Mouse (Mus musculus) heart, embryonic 11.5 days (tissue): ENCODE measurements at regions not wholly inside any gene's neighbourhood (a gene's known extent, or its start where the extent isn't known, plus 50 kb on each side); places are given as distances from the start of the nearest gene placed in this dataset.

Source experiments
- ATAC-seq: fragments of 200-750 bp; cut with Nextera tagmentation; replicated peaks from 2 replicates; pipeline ENCODE4 v1.8.0; 2017; ENCODE audit warnings: moderate library complexity; ENCODE audit not compliant: insufficient number of reproducible peaks, low FRiP score, low TSS enrichment
- H3K27ac ChIP-seq: fragments of 300-500 bp; sonication (generic); 2 replicates; pipeline ENCODE4 v1.5.1; 2014; ENCODE audit warnings: mild to moderate bottlenecking, low read depth, low read length
- H3K27me3 ChIP-seq: fragments of 300-500 bp; sonication (generic); 2 replicates; pipeline ENCODE4 v1.6.1; 2014; ENCODE audit warnings: mild to moderate bottlenecking, low read length, mixed read lengths; ENCODE audit not compliant: control insufficient read depth, insufficient read depth
- H3K36me3 ChIP-seq: fragments of 300-500 bp; sonication (generic); 2 replicates; pipeline ENCODE4 v1.6.1; 2014; ENCODE audit warnings: mild to moderate bottlenecking, low read length, moderate library complexity, mixed read lengths; ENCODE audit not compliant: control insufficient read depth, insufficient read depth
- H3K4me1 ChIP-seq: fragments of 300-500 bp; sonication (generic); 2 replicates; pipeline ENCODE4 v1.6.1; 2014; ENCODE audit warnings: low read length; ENCODE audit not compliant: control insufficient read depth, insufficient read depth
- H3K4me2 ChIP-seq: fragments of 300-500 bp; sonication (generic); 2 replicates; pipeline ENCODE4 v1.6.1; 2014; ENCODE audit warnings: mild to moderate bottlenecking, moderate library complexity
- H3K4me3 ChIP-seq: fragments of 300-500 bp; sonication (generic); 2 replicates; pipeline ENCODE4 v1.5.1; 2014; ENCODE audit warnings: low read depth, low read length
- H3K9ac ChIP-seq: fragments of 300-500 bp; sonication (generic); 2 replicates; pipeline ENCODE4 v1.6.1; 2014; ENCODE audit warnings: mild to moderate bottlenecking, low read depth, low read length, moderate library complexity
- H3K9me3 ChIP-seq: fragments of 300-500 bp; sonication (generic); replicated peaks from 2 replicates; pipeline ENCODE4 v1.6.1; 2016; ENCODE audit warnings: low read length; ENCODE audit not compliant: control insufficient read depth
- WGBS: fragments of 180-500 bp; shearing (Covaris S2); extraction: QIAGEN DNeasy Blood & Tissue Kit; methylation state at CpG from one replicate; pipeline ENCODE4 v1.1.7; 2014; ENCODE audit not compliant: insufficient replicate concordance; 5-methylcytosine and 5-hydroxymethylcytosine counted together

GRCm38 (mm10) chr3:66488724-66489123 is 192.1 kb upstream of the Veph1 start:
- WGBS, result 73% methylated on average over 7 of the region's 7 CpGs
- H3K36me3 ChIP-seq, result no peaks in the 10 kb centered on the region
- H3K4me3 ChIP-seq, result no peak overlapping the region
- no peaks in the 10 kb centered on the region for H3K27me3 ChIP-seq
- H3K9me3 ChIP-seq, result no peaks in the 10 kb centered on the region
- H3K4me2 ChIP-seq, result no peak overlapping the region
- H3K4me1 ChIP-seq, result no peaks in the 10 kb centered on the region
- H3K9ac ChIP-seq, result no peak overlapping the region
- H3K27ac ChIP-seq, result no peak overlapping the region
- no peak for ATAC-seq

GRCm38 (mm10) chr3:66486658-66487057 is 190.0 kb upstream of the Veph1 start:
- no peak overlapping the region; the same call in 1 of the 2 replicates for H3K27ac ChIP-seq

GRCm38 (mm10) chr3:66486184-66486583 is 189.5 kb upstream of the Veph1 start:
- no peak overlapping the region for H3K9ac ChIP-seq
- peaks cover 2% of the 10 kb centered on the region for H3K4me1 ChIP-seq
- H3K4me3 ChIP-seq, result no peak overlapping the region
- peak; percentile 94 for ATAC-seq
- no peaks in the 10 kb centered on the region for H3K27me3 ChIP-seq
- 67% methylated on average over 1 of the region's 1 CpGs for WGBS
- H3K27ac ChIP-seq, result no peak overlapping the region
- no peaks in the 10 kb centered on the region for H3K36me3 ChIP-seq
- H3K9me3 ChIP-seq, result no peaks in the 10 kb centered on the region
- no peak overlapping the region for H3K4me2 ChIP-seq

More at GRCm38 (mm10) chr3:66486658-66487057, 190.0 kb upstream of the Veph1 start:
- no peak overlapping the region for H3K4me3 ChIP-seq
- no peaks in the 10 kb centered on the region for H3K27me3 ChIP-seq
- H3K9me3 ChIP-seq, result no peaks in the 10 kb centered on the region
- no peak overlapping the region for H3K9ac ChIP-seq
- no peak overlapping the region for H3K4me2 ChIP-seq
- no peaks in the 10 kb centered on the region for H3K36me3 ChIP-seq
- no peaks in the 10 kb centered on the region for H3K4me1 ChIP-seq
- no peak for ATAC-seq

- H3K36me3 ChIP-seq, result no peaks in the 10 kb centered on the region
- H3K9ac ChIP-seq, result no peak overlapping the region
- ATAC-seq, result peak; percentile 63; the same call in 1 of the 2 replicates
- H3K27ac ChIP-seq, result peak overlapping the region; percentile 73
- no peak overlapping the region for H3K4me3 ChIP-seq
- no peaks in the 10 kb centered on the region for H3K9me3 ChIP-seq
- 34% methylated on average over 6 of the region's 6 CpGs for WGBS
- no peak overlapping the region for H3K4me2 ChIP-seq
- H3K27me3 ChIP-seq, result no peaks in the 10 kb centered on the region
- H3K4me1 ChIP-seq, result peaks cover 3% of the 10 kb centered on the region
Measured at GRCm38 (mm10) chr3:66480718-66481117, 184.1 kb upstream of the Veph1 start.

- H3K9me3 ChIP-seq, result no peaks in the 10 kb centered on the region
- no peak for ATAC-seq
- no peaks in the 10 kb centered on the region for H3K36me3 ChIP-seq
- no peak overlapping the region for H3K9ac ChIP-seq
- WGBS, result 66% methylated on average over 4 of the region's 4 CpGs
- H3K27ac ChIP-seq, result no peak overlapping the region
- H3K27me3 ChIP-seq, result no peaks in the 10 kb centered on the region
- H3K4me2 ChIP-seq, result no peak overlapping the region
- no peak overlapping the region for H3K4me3 ChIP-seq
- peaks cover 3% of the 10 kb centered on the region for H3K4me1 ChIP-seq
Measured at GRCm38 (mm10) chr3:66479266-66479665, 182.6 kb upstream of the Veph1 start.

GRCm38 (mm10) chr3:66466321-66466720 is 169.7 kb upstream of the Veph1 start:
- Histone ChIP-seq H3K4me3 (no peak overlapping the region), H3K27me3 (no peaks in the 10 kb centered on the region), H3K4me2 (no peak overlapping the region), H3K9ac (no peak overlapping the region), H3K36me3 (no peaks in the 10 kb centered on the region), H3K4me1 (no peaks in the 10 kb centered on the region), H3K27ac (no peak overlapping the region), H3K9me3 (no peaks in the 10 kb centered on the region)
- WGBS, result 83% methylated on average over 5 of the region's 5 CpGs
- no peak for ATAC-seq

GRCm38 (mm10) chr3:66465371-66465770 is 168.7 kb upstream of the Veph1 start:
- no peak overlapping the region for H3K4me2 ChIP-seq
- H3K9ac ChIP-seq, result no peak overlapping the region

GRCm38 (mm10) chr3:66462341-66462740 is 165.7 kb upstream of the Veph1 start:
- H3K9ac ChIP-seq, result no peak overlapping the region
- H3K27me3 ChIP-seq, result no peaks in the 10 kb centered on the region
- ATAC-seq, result no peak
- 78% methylated on average over 1 of the region's 1 CpGs for WGBS
- no peaks in the 10 kb centered on the region for H3K4me1 ChIP-seq
- H3K9me3 ChIP-seq, result no peaks in the 10 kb centered on the region
- H3K4me3 ChIP-seq, result no peak overlapping the region
- no peak overlapping the region for H3K27ac ChIP-seq
- H3K36me3 ChIP-seq, result no peaks in the 10 kb centered on the region
- H3K4me2 ChIP-seq, result no peak overlapping the region

More at GRCm38 (mm10) chr3:66465371-66465770, 168.7 kb upstream of the Veph1 start:
- WGBS, result 88% methylated on average over 1 of the region's 1 CpGs
- Histone ChIP-seq H3K36me3 (no peaks in the 10 kb centered on the region), H3K27ac (no peak overlapping the region), H3K27me3 (no peaks in the 10 kb centered on the region), H3K9me3 (no peaks in the 10 kb centered on the region), H3K4me1 (no peaks in the 10 kb centered on the region), H3K4me3 (no peak overlapping the region)
- ATAC-seq, result no peak

- H3K4me3 ChIP-seq, result no peak overlapping the region
- 80% methylated on average over 10 of the region's 10 CpGs for WGBS
- H3K4me2 ChIP-seq, result no peak overlapping the region
- no peak overlapping the region for H3K9ac ChIP-seq
- no peaks in the 10 kb centered on the region for H3K27me3 ChIP-seq
- no peak overlapping the region for H3K27ac ChIP-seq
- no peaks in the 10 kb centered on the region for H3K9me3 ChIP-seq
- H3K4me1 ChIP-seq, result no peaks in the 10 kb centered on the region
- ATAC-seq, result no peak
- H3K36me3 ChIP-seq, result no peaks in the 10 kb centered on the region
Measured at GRCm38 (mm10) chr3:66446274-66447159, 149.9 kb upstream of the Veph1 start.
